In the genomic region with DNA sequence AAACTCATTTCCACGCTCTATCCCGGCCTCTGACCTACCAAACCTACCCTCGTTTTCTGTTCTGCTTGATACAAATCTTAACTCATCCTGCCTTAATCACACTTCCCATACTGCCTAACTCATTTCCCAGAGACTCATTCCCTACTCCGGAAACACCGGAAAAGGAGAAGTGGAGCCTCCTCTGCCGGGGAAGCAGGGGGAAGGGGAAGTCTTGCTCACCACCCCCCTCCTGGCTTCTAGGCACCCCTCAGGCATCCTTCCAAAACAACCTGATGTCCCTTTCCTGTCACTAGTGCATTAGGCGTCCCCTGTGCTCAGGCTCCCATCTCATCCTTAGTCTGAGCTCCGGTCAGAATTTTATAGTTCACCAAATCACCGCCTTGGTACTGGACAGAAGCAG, we compare ENCODE assay signal across 8 mouse cellular contexts. TPM values are rescaled to one million over a fixed set of nuclear protein-coding genes. Genes with fewer than 3 reads are reported as not detected.
DNase-seq lines count a peak whose midpoint lies in the region; ATAC-seq and TF ChIP-seq lines count a peak whose summit lies in the region.

No protein-coding gene starts in this region.

- no peaks in the 10 kb centered on the region for H3K9me3 ChIP-seq in heart, embryonic 13.5 days
- H3K9me3 ChIP-seq in kidney, postnatal 0 days (replicated peaks; ENCODE audit: low read length), result no peaks in the 10 kb centered on the region
- no peaks in the 10 kb centered on the region for H3K9me3 ChIP-seq in midbrain, embryonic 16.5 days (replicated peaks; ENCODE audit: control insufficient read depth, low read length, poor library complexity, severe bottlenecking)

- peak overlapping the region; percentile 98 for H3K27ac ChIP-seq in heart, embryonic 13.5 days (replicated peaks)
- peak overlapping the region; percentile 47; the same call in 1 of the 2 replicates for H3K27ac ChIP-seq in kidney, postnatal 0 days
- H3K27ac ChIP-seq in midbrain, embryonic 16.5 days (ENCODE audit: low read length), result no peak overlapping the region

- peaks cover 28% of the 10 kb centered on the region for H3K36me3 ChIP-seq in heart, embryonic 13.5 days
- H3K36me3 ChIP-seq in kidney, postnatal 0 days (ENCODE audit: insufficient read depth, low read length), result 0 out of 2 replicates have a peak, but pooled peaks cover 7% of the 10 kb centered on the region
- no peaks in the 10 kb centered on the region for H3K36me3 ChIP-seq in midbrain, embryonic 16.5 days (ENCODE audit: control insufficient read depth, insufficient read depth, low read length)

- peaks cover 82% of the 10 kb centered on the region for H3K4me1 ChIP-seq in heart, embryonic 13.5 days
- peaks cover 27% of the 10 kb centered on the region; the same call in 1 of the 2 replicates for H3K4me1 ChIP-seq in kidney, postnatal 0 days (replicated peaks; ENCODE audit: insufficient read depth, low read length)
- peaks cover 37% of the 10 kb centered on the region for H3K4me1 ChIP-seq in midbrain, embryonic 16.5 days (ENCODE audit: control insufficient read depth, insufficient read depth, low read length)

- no peak for TF ChIP-seq CTCF in kidney, postnatal 0 days (IDR thresholded peaks at IDR 0.05; ENCODE audit: low read depth)

- H3K9ac ChIP-seq in heart, embryonic 13.5 days, result peak overlapping the region; percentile 75
- no peak overlapping the region for H3K9ac ChIP-seq in kidney, postnatal 0 days (ENCODE audit: low read depth, low read length)
- H3K9ac ChIP-seq in midbrain, embryonic 16.5 days (ENCODE audit: low read depth, low read length), result 0 out of 2 replicates have a peak overlapping the region, but pooled peaks have one; percentile 1

- intact Hi-C loops in gastrocnemius, postnatal 14 days (cut with DNase I; ENCODE audit: low total_unique reads), result no loop called here

- peak overlapping the region; percentile 81 for H3K4me2 ChIP-seq in heart, embryonic 13.5 days
- peak overlapping the region; percentile 13 for H3K4me2 ChIP-seq in kidney, postnatal 0 days (ENCODE audit: low read length)
- H3K4me2 ChIP-seq in midbrain, embryonic 16.5 days (ENCODE audit: low read length), result peak overlapping the region; percentile 27

- H3K27me3 ChIP-seq in heart, embryonic 13.5 days (replicated peaks), result no peaks in the 10 kb centered on the region
- no peaks in the 10 kb centered on the region for H3K27me3 ChIP-seq in kidney, postnatal 0 days (ENCODE audit: insufficient read depth, low read length)
- H3K27me3 ChIP-seq in midbrain, embryonic 16.5 days (ENCODE audit: control insufficient read depth, insufficient read depth, low read depth, low read length), result no peaks in the 10 kb centered on the region

- WGBS in heart, embryonic 13.5 days, result 46% methylated on average over 9 of the region's 9 CpGs
- WGBS in kidney, postnatal 0 days, result 48% methylated on average over 9 of the region's 9 CpGs
- 72% methylated on average over 9 of the region's 9 CpGs for WGBS in midbrain, embryonic 16.5 days

- DNase-seq in gastrocnemius, adult 18-20 months (ENCODE audit: low spot score), result peak; percentile 34
- no peak for DNase-seq in gastrocnemius, postnatal 14 days
- DNase-seq in kidney, postnatal 0 days (ENCODE audit: low spot score), result peak; percentile 68
- no peak for DNase-seq in thymus, postnatal 36 days
- DNase-seq in ovary, postnatal 10 days (ENCODE audit: low spot score), result no peak
- no peak for DNase-seq in spleen, postnatal 14 days (ENCODE audit: low spot score in 2 of 2)

- ATAC-seq in heart, embryonic 13.5 days (ENCODE audit: extremely low read depth, insufficient number of reproducible peaks, low FRiP score, low TSS enrichment), result no peak
- ATAC-seq in kidney, postnatal 0 days (replicated peaks; ENCODE audit: low FRiP score, low read depth), result no peak
- ATAC-seq in midbrain, embryonic 16.5 days, result no peak

- peak overlapping the region; percentile 35 for H3K4me3 ChIP-seq in heart, embryonic 13.5 days
- no peak overlapping the region for H3K4me3 ChIP-seq in kidney, postnatal 0 days (replicated peaks; ENCODE audit: low read depth, low read length)
- no peak overlapping the region for H3K4me3 ChIP-seq in midbrain, embryonic 16.5 days (ENCODE audit: low read depth, low read length)

RNA-seq across cellular contexts. Expression of gene Clic4, which starts 5.6 kb away (rescaled TPM):
- total RNA-seq in gastrocnemius, adult 18-20 months (2021), result 10 to 100 TPM; 27.6 to 40.4 TPM
- total RNA-seq in gastrocnemius, postnatal 14 days (2021), result 10 to 100 TPM; 41.0 to 50.9 TPM
- 202 and 213 TPM in 2 replicates for polyA plus RNA-seq in heart, embryonic 13.5 days (2015; fragmentation: Nextera tagmentation; extraction: Ambion mirVana)
- polyA plus RNA-seq in kidney, postnatal 0 days (2015; fragmentation: Nextera tagmentation; extraction: Ambion mirVana), result 147 and 166 TPM in 2 replicates
- 49.2 and 55.6 TPM in 2 replicates for polyA plus RNA-seq in midbrain, embryonic 16.5 days (2015; fragmentation: Nextera tagmentation; extraction: Ambion mirVana)

Comparison
In these comparisons a context has a peak if more than half of its experiments do, and no peak if none do; other contexts are left out.
1. DNase-seq: peak in gastrocnemius, adult 18-20 months (single experiment) and kidney, postnatal 0 days (single experiment); none in gastrocnemius, postnatal 14 days (single experiment), thymus, postnatal 36 days (0 of 2), ovary, postnatal 10 days (single experiment) and spleen, postnatal 14 days (0 of 2).
2. H3K4me2 ChIP-seq: peak in every context shown above with its lines; median percentile 81 in heart, embryonic 13.5 days; 27 in midbrain, embryonic 16.5 days; 13 in kidney, postnatal 0 days.